Mouse (Mus musculus) frontal cortex, postnatal 14 days (tissue): ENCODE data around the gene Nkain1.
A peak's percentile ranks its signal among the peaks of the same experiment; 100 is the strongest.

ENCODE experiments used
- DNase-seq, 2 experiments: peaks; one replicate each; pipeline ENCODE4 v3.0.0; 2022; ENCODE audit warnings: low spot score in 2 of 2

Nkain1 gene

DNA sequence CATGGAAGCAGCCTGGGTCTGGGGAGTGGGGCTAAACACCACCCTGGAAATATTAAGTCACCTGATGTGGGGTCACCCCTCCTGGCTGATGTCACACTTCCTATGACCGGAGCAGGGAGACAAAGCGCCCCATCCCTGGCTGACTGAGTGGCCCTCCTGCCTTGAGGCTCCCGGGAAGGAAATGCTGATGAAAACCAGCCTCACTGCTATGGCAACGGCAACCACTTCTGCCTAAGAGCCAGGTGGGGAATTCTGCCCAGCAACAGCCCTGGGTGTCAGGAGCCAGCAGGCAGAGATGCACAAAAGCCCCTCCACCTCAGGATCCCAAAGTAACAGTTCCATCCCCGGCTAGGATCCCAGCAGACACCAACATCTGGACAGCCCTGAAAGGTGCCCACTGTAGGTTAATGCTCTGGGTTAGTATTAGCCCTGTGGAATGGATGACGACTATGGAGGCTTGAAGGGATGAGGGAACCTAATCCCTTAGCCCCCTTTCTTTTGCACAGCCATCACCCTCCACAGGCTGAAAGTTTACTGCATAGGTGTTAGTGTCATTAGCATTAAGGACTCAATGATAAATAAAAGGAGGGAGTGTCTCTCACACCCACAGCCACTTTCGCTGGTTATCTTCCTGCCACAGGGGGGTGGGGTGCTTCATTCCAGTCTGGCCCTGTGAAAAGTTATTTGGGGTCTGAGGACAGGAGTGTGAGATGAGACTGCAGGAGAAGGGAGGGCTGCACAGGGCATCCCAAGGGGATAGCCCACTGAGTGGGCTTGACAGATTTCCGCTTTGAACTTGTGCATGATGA lies 21.5 kb downstream of the Nkain1 start:
- peak in 1 of 2 experiments; percentile 42 for DNase-seq

DNA sequence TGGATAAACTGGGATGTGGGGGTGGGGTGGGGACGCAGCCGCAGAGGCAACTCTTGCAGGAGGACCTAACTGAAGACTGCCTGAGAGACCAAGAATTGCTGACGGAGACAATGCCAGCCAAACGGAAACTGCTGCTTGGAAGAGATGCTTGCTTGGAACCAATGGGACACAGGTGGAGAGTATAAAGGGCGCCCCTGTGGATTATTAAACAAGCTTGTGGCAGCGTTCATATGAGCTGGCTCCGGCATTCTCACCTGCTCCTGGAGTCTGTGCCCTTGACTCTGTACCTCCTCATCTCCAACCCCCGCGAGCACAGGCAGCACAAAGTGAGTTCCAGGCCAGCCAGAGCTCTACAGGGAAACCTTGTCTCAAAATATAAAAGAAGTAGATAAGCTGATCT lies 23.5 kb downstream of the Nkain1 start:
- DNase-seq: no peak

DNA sequence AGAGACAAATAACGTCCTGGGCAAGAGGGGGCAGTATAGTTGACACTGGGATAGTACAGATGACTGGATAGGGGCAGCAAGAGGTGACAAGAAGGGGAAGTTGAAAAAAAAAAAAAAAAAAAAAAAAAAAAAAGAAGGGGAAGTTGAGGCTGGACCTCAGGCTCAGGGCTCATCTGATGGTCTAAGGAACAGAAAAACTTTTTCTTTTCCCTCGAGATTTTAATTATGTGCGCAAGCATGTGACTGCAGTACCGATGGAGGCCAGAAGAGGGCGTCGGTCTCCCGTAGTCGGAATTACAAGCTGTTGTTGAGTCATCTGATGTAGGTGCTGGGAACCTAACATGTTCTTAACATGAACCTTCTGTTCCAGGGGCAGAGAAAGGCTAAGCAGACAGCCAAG lies 24.8 kb downstream of the Nkain1 start:
- DNase-seq: no peak

DNA sequence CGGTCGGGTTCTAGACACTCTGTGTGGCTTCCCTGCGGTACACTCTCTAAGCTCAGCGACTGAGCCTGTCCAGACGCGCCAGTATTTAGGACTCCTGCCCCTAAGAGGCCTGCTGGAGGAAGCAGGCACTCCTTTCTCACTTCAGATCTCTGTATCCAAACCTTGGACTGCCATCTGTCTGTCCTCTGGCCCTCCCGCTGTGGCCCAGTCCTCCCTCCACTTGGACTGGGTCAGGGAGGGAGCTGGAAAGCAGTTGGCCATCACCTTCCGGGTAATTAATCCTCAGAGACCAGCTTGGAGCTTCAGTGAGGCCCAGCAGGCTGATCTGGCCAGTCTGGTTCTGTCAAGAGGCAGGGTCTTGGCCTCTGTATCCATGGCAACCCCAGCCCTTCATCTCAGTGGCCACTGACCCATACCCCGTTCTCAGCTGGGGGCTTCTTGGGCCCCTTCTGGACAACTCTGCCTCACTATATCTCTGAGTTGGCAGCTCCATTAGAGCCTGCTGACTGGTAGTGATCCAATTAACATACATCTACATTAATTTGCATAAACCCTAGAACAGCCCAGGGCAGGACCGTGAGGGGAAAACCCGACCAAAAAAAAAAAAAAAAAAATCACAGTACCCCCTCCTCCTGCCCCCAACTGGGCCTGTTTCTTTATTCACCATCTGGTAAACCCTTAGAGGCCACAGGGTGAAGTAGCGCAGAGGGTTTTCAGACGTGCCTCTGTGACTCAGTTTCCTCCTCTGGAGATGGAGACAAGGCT lies 27.0 kb downstream of the Nkain1 start:
- no peak for DNase-seq

DNA sequence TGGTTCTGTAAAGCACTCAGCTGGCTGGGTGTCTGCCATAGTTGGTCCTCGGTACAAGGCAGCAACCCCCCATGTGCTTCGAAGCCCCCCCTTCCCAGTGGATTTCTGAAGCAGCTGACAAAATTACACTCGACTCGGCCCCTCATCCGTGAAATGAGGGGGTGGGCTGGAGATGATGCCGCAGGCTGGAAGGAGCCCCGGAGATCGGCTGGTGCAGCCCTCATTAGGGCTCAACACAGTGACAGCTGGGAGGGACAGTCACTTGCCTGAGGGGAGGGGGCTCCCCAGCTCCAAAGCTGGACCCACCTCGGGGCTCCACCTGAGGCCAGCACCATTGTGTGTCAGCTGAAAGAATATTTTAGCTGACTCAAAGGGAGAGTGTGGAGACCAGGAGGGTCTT lies 29.6 kb downstream of the Nkain1 start:
- no peak for DNase-seq

DNA sequence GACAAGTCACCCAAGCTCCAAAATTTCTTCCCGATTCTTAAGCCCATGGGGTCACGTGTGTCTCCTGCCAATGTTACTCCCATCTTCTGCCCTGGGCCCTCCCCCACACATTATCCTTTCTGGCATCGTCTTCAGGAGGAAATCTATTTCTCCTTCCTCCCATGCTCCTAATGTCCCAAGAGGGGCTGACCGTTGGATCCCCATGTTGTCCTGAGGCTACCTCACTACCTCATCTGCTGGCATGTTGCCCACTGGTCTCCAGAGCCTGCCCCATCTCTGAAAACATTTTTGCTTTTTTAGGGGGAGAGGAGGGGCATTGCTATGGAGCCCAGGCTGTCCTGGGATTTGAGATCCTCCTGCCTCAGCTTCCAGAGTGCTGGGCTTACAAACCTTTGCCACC lies 30.9 kb downstream of the Nkain1 start:
- no peak for DNase-seq

DNA sequence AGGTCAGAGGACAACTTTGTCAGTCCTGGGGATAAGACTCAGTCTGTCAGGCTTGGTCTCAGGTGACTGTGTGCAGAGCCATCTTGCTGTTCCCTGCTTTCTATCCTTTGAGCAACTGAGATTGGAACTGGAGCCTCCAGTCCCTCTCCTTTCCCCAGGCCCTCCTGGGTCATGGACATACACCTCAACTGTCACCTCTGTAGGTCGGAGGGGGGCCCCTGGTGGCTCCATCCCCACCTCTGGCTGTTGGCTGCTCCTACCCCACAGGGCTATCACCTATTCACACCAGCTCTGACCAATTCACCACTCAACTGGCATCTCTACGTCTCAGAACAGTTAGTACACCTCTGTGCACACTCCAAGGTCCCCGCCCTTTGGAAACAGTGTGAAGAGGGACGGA lies 33.1 kb downstream of the Nkain1 start:
- no peak for DNase-seq

DNA sequence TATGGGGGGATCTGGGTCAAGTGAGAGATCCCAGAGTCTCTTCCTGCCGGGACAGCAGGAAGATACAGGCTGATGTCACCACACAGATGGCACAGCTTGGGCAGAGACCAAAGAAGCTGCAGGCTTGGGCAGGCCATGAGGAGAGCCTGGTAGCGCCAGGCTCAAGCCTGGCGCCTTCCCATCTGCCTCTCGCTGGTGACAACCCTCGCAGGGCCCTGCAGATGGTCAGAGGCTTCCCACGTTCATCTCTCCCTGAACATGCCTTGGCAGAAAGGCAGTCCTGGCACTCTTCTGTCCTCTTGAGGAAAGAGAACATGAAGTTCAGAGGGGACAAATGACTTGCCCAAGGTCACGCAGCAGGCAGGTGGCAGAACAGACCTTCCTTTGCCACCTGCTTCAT lies 34.3 kb downstream of the Nkain1 start:
- no peak for DNase-seq

DNA sequence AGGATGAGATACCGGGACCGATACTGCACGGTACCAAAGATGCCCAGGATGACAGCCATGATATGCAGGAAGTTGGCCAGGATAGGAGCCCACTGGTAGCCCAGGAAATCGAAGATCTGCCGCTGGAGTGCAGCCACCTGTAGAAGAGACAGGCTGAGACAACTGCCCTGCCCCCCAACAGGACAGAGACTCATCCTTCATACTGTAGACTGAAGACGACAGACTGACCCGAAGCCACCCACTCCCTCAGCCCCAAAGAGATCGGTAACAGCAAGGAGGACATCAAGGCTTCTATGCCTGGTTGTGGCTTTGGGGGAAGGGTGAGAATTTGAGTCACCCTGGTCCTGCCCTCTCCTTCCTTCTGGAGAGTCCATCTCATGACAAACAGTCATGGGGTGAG lies 34.9 kb downstream of the Nkain1 start:
- DNase-seq: no peak

DNA sequence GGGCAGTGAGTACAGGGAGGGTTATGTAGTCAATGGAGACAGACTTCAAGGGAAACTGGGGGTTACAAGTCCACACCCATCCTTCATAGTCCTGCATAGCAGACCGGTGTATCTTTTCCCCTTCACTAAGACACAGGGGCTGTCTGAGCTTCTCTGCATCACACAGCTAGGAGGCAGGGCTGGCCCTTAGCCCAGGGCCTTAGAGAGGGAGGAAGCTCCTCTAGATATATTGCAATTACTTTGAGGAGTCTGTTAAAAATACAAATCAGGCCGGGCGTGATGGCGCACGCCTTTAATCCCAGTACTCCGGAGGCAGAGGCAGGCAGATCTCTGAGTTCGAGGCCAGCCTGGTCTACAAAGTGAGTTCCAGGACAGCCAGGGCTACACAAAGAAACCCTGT lies 36.6 kb downstream of the Nkain1 start:
- DNase-seq: no peak

DNA sequence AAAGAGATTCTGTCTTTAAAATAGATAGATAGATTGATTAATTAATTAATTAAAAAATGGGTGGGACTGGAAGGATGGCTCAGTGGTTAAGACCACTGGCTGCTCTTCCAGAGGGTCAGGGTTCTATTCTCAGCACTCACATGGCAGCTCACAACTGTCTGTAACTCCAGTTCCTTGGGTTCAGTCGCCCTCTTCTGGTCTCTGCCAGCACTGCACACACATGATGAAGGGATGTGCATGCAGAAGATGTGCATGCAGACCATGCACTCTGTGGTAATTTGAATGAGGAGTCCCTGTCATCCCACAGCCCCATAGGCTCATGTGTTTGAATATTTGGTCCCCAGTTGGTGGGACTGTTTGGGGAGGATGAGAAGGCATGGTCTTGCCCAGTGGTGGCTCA lies 38.2 kb downstream of the Nkain1 start:
- no peak for DNase-seq

DNA sequence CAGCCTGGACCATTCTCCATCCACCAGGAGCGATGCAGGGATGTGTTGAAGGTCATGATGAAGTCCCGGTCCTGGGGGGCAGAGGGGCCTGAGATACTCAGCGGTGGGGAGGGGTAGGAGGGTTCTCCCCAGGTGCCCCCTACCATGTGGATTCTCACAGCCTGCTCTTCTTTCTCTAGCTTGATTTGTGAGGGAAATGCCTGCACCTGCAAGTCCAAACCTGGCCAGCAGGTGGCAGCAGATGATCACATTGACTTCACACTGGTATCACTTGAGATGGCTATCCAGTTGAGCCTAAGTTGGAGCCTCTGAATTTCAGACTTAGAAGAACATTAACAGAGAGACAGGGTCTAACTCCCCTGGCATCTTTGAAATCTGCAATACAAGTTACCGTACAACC lies 40.0 kb downstream of the Nkain1 start:
- DNase-seq: peak; percentile 81 to 93

DNA sequence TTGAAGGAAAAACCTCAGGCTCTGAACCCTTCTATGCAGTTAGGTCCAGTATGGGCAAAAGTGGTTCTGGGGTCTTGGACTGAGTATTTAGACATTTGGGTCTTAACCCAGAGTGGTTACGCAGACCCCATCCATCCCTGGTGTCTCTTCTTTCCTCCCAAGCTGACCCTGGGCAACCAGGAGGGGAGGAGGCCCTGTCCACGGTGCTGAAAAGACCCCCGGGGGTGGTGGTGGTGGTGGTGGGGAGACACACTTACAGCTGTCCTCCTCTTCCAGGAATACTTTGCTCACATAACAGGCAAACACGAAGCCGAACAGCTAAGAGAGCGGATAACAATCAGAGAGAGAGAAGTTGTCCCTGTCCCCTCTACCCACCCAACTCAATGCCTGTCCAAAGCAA lies 41.6 kb downstream of the Nkain1 start:
- DNase-seq: no peak

DNA sequence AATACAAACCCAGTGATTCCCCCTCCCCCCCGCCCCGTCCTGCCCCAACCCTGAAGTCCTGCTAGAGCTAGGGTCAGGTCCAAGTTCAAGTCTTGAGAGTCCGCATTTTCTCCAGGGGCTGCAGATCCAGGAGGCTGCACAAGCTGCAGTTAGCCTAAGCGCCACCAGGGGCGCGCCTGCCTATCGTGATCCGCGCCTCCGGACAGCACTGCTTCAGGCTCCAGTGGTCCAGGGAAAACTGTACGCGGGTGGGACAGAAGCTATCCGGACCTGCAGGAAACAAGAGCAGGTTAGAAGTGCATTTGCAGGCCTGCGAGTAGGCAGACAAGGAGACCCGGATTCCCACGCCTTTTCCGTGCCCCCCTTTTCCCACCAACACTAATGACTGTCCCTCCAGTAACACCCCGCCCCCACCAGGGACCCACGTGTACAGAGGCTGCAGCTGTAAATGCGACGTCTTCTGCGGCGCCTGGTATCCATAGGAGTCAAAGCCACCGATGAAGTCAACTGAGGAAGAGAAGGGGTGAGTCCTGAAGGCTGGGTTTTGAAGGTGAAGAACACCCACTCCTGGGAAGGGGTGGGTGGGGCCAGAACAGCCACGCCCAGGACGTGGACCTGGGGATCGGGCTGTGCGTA lies 42.2 kb downstream of the Nkain1 start:
- DNase-seq: peak; percentile 48 to 70

DNA sequence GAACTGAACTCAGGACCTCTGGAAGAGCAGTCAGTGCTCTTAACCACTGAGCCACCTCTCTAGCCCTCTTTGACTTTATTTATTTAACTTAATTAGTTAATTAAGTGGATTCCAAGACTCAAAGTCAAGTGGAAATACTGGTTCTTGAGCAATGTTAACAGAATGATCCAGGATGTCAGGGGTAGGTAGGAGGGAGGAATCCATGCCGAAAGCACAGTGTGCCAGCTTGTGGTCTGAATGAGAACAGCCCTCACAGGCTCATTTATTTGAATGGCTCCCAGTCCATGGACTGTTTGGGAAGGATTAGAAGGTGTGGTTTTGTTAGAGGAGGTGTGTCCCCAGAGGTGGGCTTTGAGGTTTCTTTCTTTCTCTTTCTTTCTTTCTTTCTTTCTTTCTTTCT lies 46.2 kb downstream of the Nkain1 start:
- DNase-seq: no peak

DNA sequence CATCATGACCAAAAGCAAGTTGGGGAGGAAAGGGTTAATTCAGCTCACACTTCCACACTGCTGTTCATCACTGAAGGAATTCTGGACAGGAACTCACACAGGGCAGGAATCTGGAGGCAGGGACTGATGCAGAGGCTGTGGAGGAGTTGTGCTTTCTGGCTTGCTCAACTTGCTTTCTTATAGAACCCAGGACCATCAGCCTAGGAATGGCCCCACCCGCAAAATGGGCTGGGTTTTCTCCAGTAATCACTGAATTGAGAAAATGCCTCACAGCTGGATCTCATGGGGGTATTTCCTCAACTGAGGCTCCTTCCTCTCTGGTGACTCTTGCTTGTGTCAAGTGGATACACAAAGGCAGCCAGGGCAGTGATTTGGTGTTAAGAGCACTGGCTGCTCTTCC lies 48.9 kb downstream of the Nkain1 start:
- DNase-seq: no peak

DNA sequence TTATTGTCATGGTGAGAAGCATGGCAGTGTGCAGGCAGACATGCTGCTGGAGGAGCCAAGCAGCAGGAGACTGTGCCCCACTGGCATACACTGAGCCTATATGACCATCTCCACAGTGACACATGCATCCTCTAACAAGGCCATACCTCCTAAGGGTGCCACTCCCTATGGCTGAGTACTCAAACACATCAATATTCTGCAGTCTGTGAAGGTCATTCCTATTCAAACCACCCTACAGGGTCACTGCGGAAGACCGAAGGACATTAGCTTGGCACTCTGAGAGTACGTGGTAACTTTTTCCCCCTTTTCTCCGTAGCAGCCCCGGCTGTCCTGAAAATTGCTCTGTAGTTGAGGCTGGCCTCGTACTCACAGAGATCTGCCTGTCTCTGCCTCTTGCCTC lies 52.5 kb downstream of the Nkain1 start:
- no peak for DNase-seq

DNA sequence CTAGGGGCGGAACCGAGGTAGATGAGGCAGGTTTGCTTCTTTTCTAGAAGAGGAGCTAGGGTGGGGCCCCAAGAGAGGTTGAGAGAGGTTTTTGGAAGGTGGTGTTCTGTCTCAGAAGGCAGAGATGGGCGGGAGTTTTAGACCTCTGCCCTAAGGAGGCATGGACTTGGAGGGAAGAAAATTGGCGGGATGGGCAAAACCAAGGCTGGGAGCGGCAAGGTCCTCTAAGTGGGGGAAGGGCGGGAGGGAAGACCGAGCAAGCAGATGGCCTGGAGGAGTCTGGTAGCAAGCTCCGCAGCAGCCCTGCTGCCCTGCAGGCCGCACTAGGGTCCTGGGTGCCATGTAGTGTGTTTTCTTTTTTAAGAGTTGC lies 53.5 kb downstream of the Nkain1 start:
- no peak for DNase-seq

DNA sequence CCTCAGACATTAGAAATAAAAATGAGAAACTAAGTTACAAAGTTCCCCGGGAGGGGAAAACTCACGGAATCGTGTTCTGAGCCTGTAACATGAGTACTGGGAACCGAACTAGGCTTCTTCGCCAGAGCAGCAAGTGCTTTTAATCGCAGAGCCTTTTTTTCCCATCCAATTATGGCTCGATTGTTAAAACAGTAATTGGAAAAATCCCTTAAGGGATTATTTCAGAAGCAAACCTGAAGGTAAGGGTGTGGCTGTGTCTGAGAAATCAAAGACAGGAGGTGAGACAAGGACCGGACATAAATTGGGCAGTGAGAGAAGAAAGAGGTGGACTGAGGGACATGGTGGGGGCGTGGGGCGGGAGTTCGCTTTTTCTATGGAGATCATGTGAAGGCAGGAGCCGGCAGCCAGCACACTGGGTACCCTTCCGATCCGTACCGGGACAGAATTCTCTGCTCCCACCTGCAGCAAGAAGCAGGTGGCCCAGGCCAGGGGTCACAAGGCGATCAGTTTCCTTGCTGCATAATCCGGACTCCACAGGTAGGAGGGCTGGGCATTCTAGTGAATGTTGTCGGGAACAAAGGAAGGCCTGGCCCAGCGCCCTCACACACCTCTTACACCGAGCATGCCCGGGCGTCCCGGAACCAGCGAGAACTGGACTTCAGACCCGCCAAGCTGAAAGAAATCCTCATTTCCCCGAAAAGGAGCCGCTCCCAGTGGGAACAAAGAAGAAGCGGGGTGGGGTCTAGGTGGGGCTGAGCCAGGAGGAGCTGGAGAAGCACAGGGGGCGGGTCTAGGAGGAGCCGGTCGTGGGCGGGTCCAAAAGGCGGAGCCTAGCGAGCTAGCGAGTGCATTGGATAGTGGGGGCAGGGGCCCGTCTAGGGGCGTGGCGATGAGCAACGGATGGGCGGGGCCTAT lies 54.1 kb downstream of the Nkain1 start:
- DNase-seq: peak; percentile 84 to 88

DNA sequence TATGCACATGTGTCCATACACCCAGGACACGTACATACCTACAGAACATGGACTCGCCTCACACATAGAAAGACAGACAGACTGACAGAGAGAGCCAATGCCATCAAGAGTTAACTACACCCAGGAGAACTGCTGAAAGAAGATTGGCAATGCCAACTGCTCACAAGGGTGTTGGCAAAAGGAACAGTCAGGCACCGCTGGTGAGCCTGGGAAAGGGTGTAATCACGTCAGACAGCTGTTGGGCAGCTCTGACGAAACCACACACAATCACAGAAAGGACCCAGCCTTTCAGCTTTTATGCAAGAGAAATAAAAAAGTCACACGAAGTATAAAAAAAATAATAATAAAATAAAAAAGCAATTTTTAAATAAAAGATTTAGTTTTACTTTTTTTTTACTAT lies 57.5 kb downstream of the Nkain1 start:
- DNase-seq: no peak
